In the genomic region with DNA sequence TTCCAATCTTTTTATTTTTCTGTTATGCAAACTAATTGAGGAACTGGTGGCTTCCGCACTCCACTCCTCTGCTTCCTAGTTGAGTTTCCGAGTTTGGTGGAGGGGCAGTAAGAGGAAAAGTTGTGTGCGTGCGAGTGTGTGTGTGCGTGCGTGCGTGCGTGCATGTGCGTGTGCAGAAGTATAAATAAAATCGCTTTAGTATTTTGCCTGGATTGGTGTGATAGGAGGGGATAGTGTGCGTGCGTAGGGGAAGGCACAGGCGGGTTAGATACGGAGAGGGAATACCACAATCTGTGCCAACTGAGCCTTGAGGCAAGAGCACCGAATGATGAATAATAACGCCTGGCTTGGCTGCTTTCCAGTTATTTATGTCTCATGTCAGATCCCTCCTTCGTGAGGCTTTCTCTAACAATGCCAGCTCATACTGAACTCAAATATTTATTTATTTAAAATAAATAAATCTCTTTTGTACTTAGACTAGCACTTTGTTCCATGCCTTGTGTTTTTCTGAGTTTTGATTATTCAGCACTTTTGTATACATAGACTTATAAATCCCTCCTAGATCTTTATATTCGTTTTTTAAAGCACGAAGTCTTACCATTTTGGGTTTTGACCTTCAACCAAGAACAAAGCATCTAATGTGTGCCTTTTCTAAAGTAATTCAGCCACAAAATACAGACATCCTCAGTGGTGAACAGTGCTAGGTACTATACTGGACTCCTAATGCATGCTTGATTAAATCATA, we compare ENCODE assay signal across 8 mouse cellular contexts. TPM values are rescaled to one million over a fixed set of nuclear protein-coding genes. Genes with fewer than 3 reads are reported as not detected.
DNase-seq lines count a peak whose midpoint lies in the region; ATAC-seq and TF ChIP-seq lines count a peak whose summit lies in the region.

No protein-coding gene starts in this region.

- peak; percentile 17; the same call in 1 of the 2 replicates for ATAC-seq in forebrain, embryonic 13.5 days
- ATAC-seq in kidney, embryonic 14.5 days (ENCODE audit: low FRiP score, low TSS enrichment) = no peak
- ATAC-seq in stomach, embryonic 14.5 days (ENCODE audit: insufficient number of reproducible peaks, insufficient read depth, low FRiP score, low read depth) = no peak

- peak overlapping the region; percentile 99 for H3K27ac ChIP-seq in gastrocnemius, adult 2 months
- H3K27ac ChIP-seq in bone marrow, adult 2 months (ENCODE audit: control insufficient read depth, insufficient read depth, low read depth, low read length, poor library complexity) = peak overlapping the region; percentile 98
- peak overlapping the region; percentile 98 for H3K27ac ChIP-seq in forebrain, embryonic 13.5 days
- peak overlapping the region; percentile 93 for H3K27ac ChIP-seq in kidney, embryonic 14.5 days (ENCODE audit: low read depth, low read length)
- H3K27ac ChIP-seq in stomach, embryonic 14.5 days (ENCODE audit: low read length) = peak overlapping the region; percentile 98

- DNase-seq in gastrocnemius, adult 2 months = no peak
- no peak for DNase-seq in gastrocnemius, postnatal 10 days
- DNase-seq in 416B (ENCODE audit: low read depth) = peak; percentile 94
- DNase-seq in lung, postnatal 36 days = peak; percentile 78

- peak overlapping the region; percentile 74 for H3K4me2 ChIP-seq in forebrain, embryonic 13.5 days
- peak overlapping the region; percentile 68 for H3K4me2 ChIP-seq in kidney, embryonic 14.5 days (replicated peaks; ENCODE audit: low read depth, low read length)
- H3K4me2 ChIP-seq in stomach, embryonic 14.5 days (replicated peaks; ENCODE audit: low read depth, low read length) = peak overlapping the region; percentile 69

- peak overlapping the region; percentile 95 for H3K4me3 ChIP-seq in gastrocnemius, adult 2 months
- H3K4me3 ChIP-seq in bone marrow, adult 2 months (replicated peaks; ENCODE audit: control insufficient read depth, low read depth, low read length) = peak overlapping the region; percentile 79
- peak overlapping the region; percentile 79 for H3K4me3 ChIP-seq in forebrain, embryonic 13.5 days
- peak overlapping the region; percentile 88 for H3K4me3 ChIP-seq in kidney, embryonic 14.5 days (ENCODE audit: low read length)
- H3K4me3 ChIP-seq in stomach, embryonic 14.5 days (ENCODE audit: low read depth, low read length) = peak overlapping the region; percentile 94

- H3K9me3 ChIP-seq in forebrain, embryonic 13.5 days (replicated peaks) = no peaks in the 10 kb centered on the region
- H3K9me3 ChIP-seq in kidney, embryonic 14.5 days (ENCODE audit: control insufficient read depth, low read length) = no peaks in the 10 kb centered on the region
- no peaks in the 10 kb centered on the region for H3K9me3 ChIP-seq in stomach, embryonic 14.5 days (ENCODE audit: control insufficient read depth, low read depth, low read length)

- TF ChIP-seq POLR2A in bone marrow, adult 2 months (IDR thresholded peaks at IDR 0.05; ENCODE audit: borderline replicate concordance, control insufficient read depth, low read depth, low read length) = 0 out of 2 replicates have a peak, but pooled peaks have one; percentile 3

- H3K27me3 ChIP-seq in forebrain, embryonic 13.5 days = no peaks in the 10 kb centered on the region
- H3K27me3 ChIP-seq in kidney, embryonic 14.5 days (ENCODE audit: control insufficient read depth, insufficient read depth, low read length) = no peaks in the 10 kb centered on the region
- no peaks in the 10 kb centered on the region for H3K27me3 ChIP-seq in stomach, embryonic 14.5 days (ENCODE audit: control insufficient read depth, insufficient read depth, low read length)

- WGBS in bone marrow, adult 2 months = 3% methylated on average over 19 of the region's 19 CpGs
- 1% methylated on average over 19 of the region's 19 CpGs for WGBS in forebrain, embryonic 13.5 days
- WGBS in kidney, embryonic 14.5 days = 2% methylated on average over 19 of the region's 19 CpGs
- WGBS in stomach, embryonic 14.5 days = 1% methylated on average over 19 of the region's 19 CpGs

- H3K4me1 ChIP-seq in bone marrow, adult 2 months (ENCODE audit: control insufficient read depth, insufficient read depth, low read length) = no peaks in the 10 kb centered on the region
- H3K4me1 ChIP-seq in forebrain, embryonic 13.5 days = peaks cover 16% of the 10 kb centered on the region
- 0 out of 2 replicates have a peak, but pooled peaks cover 3% of the 10 kb centered on the region for H3K4me1 ChIP-seq in kidney, embryonic 14.5 days (ENCODE audit: control insufficient read depth, insufficient read depth, low read length)
- H3K4me1 ChIP-seq in stomach, embryonic 14.5 days (ENCODE audit: control insufficient read depth, insufficient read depth, low read length) = peaks cover 2% of the 10 kb centered on the region; the same call in 1 of the 2 replicates

- 0 out of 2 replicates have a peak, but pooled peaks cover 4% of the 10 kb centered on the region for H3K36me3 ChIP-seq in forebrain, embryonic 13.5 days (ENCODE audit: poor library complexity, severe bottlenecking)
- no peaks in the 10 kb centered on the region; the same call in 1 of the 2 replicates for H3K36me3 ChIP-seq in kidney, embryonic 14.5 days (ENCODE audit: control insufficient read depth, insufficient read depth, low read length)
- 0 out of 2 replicates have a peak, but pooled peaks cover 4% of the 10 kb centered on the region for H3K36me3 ChIP-seq in stomach, embryonic 14.5 days (ENCODE audit: control insufficient read depth, insufficient read depth, low read length)

- no peak for TF ChIP-seq CTCF in gastrocnemius, adult 2 months (IDR thresholded peaks at IDR 0.05)
- TF ChIP-seq CTCF in bone marrow, adult 2 months (IDR thresholded peaks at IDR 0.05; ENCODE audit: control insufficient read depth, insufficient read depth, low read length) = no peak

- intact Hi-C loops in gastrocnemius, adult 2 months (cut with DNase I) = loop anchor here (2.0 to 5.0 kb wide), 5 partner anchors 77 to 399 kb away; no protein-coding TSS in a partner anchor

- H3K9ac ChIP-seq in forebrain, embryonic 13.5 days = peak overlapping the region; percentile 88
- H3K9ac ChIP-seq in kidney, embryonic 14.5 days (ENCODE audit: low read depth, low read length) = peak overlapping the region; percentile 89
- peak overlapping the region; percentile 87 for H3K9ac ChIP-seq in stomach, embryonic 14.5 days (replicated peaks; ENCODE audit: low read depth, low read length)

RNA-seq across cellular contexts. Expression of a gene that starts 1.4 kb away (rescaled TPM):
- 10 to 100 TPM; 10.1 to 24.8 TPM for total RNA-seq in gastrocnemius, adult 2 months (2021)
- total RNA-seq in gastrocnemius, postnatal 10 days (2021) = 10 to 100 TPM; 11.2 to 11.9 TPM
- 0.99 and 6.6 TPM in 2 replicates for polyA plus RNA-seq in bone marrow, adult 2 months (2011; ENCODE audit: insufficient read depth, insufficient read length, low replicate concordance, missing spikeins)
- 28.1 and 29.1 TPM in 2 replicates for polyA plus RNA-seq in forebrain, embryonic 13.5 days (2015; fragmentation: Nextera tagmentation; extraction: Ambion mirVana)
- polyA plus RNA-seq in kidney, embryonic 14.5 days (2014; fragmentation: Nextera tagmentation; extraction: Ambion mirVana) = 23.1 and 29.9 TPM in 2 replicates
- polyA plus RNA-seq in stomach, embryonic 14.5 days (2014; fragmentation: Nextera tagmentation; extraction: Ambion mirVana) = 35.7 and 42.3 TPM in 2 replicates

Comparison
In these comparisons a context has a peak if more than half of its experiments do, and no peak if none do; other contexts are left out.
1. DNase-seq: peak in 416B (single experiment) and lung, postnatal 36 days (single experiment); none in gastrocnemius, adult 2 months (single experiment) and gastrocnemius, postnatal 10 days (single experiment).
2. Peak in every context shown above with its lines, with median percentiles within 50 percentile points of each other: H3K27ac ChIP-seq, H3K4me3 ChIP-seq, H3K4me2 ChIP-seq and H3K9ac ChIP-seq.